Mouse (Mus musculus) forebrain, embryonic 16.5 days (tissue): ENCODE results near the gene Tceal7. TPM values are rescaled to one million over a fixed set of nuclear protein-coding genes. Genes with fewer than 3 reads are reported as not detected.
A peak's percentile ranks its signal among the peaks of the same experiment; 100 is the strongest.

Experiments used
- ATAC-seq: fragments of 200-750 bp; cut with Nextera tagmentation; 2 replicates; pipeline ENCODE4 v1.8.0; 2017; ENCODE audit warnings: mild to moderate bottlenecking, moderate library complexity
- H3K27ac ChIP-seq: fragments of 300-500 bp; sonication (generic); 2 replicates; pipeline ENCODE4 v1.5.1; 2014; ENCODE audit warnings: low read length, control low read depth
- H3K27me3 ChIP-seq: fragments of 300-500 bp; sonication (generic); replicated peaks from 2 replicates; pipeline ENCODE4 v1.6.1; 2014; ENCODE audit warnings: low read length; ENCODE audit not compliant: control insufficient read depth, insufficient read depth
- H3K36me3 ChIP-seq: fragments of 300-500 bp; sonication (generic); 2 replicates; pipeline ENCODE4 v1.6.1; 2014; ENCODE audit not compliant: control insufficient read depth, insufficient read depth
- H3K4me1 ChIP-seq: fragments of 300-500 bp; sonication (generic); replicated peaks from 2 replicates; pipeline ENCODE4 v1.6.1; 2014; ENCODE audit warnings: low read length; ENCODE audit not compliant: control insufficient read depth, insufficient read depth
- H3K4me2 ChIP-seq: fragments of 300-500 bp; sonication (generic); 2 replicates; pipeline ENCODE4 v1.6.1; 2014; ENCODE audit warnings: mild to moderate bottlenecking, low read length, control low read depth
- H3K4me3 ChIP-seq: fragments of 300-500 bp; sonication (generic); replicated peaks from 2 replicates; pipeline ENCODE4 v1.5.1; 2014; ENCODE audit warnings: mild to moderate bottlenecking, low read length, control low read depth
- H3K9ac ChIP-seq: fragments of 300-500 bp; sonication (generic); replicated peaks from 2 replicates; pipeline ENCODE4 v1.6.1; 2014; ENCODE audit warnings: low read depth, low read length, control low read depth
- H3K9me3 ChIP-seq: fragments of 300-500 bp; sonication (generic); 2 replicates; pipeline ENCODE4 v1.6.1; 2016; ENCODE audit warnings: low read length; ENCODE audit not compliant: control insufficient read depth
- WGBS: fragments of 180-500 bp; shearing (Covaris S2); extraction: QIAGEN DNeasy Blood & Tissue Kit; methylation state at CpG from one replicate; pipeline ENCODE4 v1.1.7; 2014; 5-methylcytosine and 5-hydroxymethylcytosine counted together
- polyA plus RNA-seq: library from polyadenylated mRNA; unstranded; fragments of >200 nt; fragmentation: Nextera tagmentation; extraction: Ambion mirVana; gene quantifications from 2 replicates; pipeline ENCODE4 v1.2.1, GENCODE M21; 2015

The Tceal7 gene
- polyA plus RNA-seq, 1 experiment from 2014 or later: 2.1 TPM

GRCm38 (mm10) chrX:136196873-136197272 is 17.7 kb upstream of the Tceal7 start:
- H3K27ac ChIP-seq: no peak overlapping the region
- no peaks in the 10 kb centered on the region for H3K9me3 ChIP-seq
- WGBS: 74% methylated on average over 1 of the region's 1 CpGs
- H3K4me3 ChIP-seq: no peak overlapping the region
- H3K27me3 ChIP-seq: no peaks in the 10 kb centered on the region
- H3K36me3 ChIP-seq: no peaks in the 10 kb centered on the region
- no peaks in the 10 kb centered on the region for H3K4me1 ChIP-seq
- no peak overlapping the region for H3K9ac ChIP-seq
- no peak for ATAC-seq
- no peak overlapping the region for H3K4me2 ChIP-seq

- Histone ChIP-seq H3K4me1 (0 out of 2 replicates have a peak, but pooled peaks cover 2% of the 10 kb centered on the region), H3K9me3 (no peaks in the 10 kb centered on the region), H3K27ac (peak overlapping the region; percentile 16; the same call in 1 of the 2 replicates), H3K36me3 (no peaks in the 10 kb centered on the region), H3K9ac (peak overlapping the region; percentile 59), H3K4me3 (peak overlapping the region; percentile 56), H3K27me3 (no peaks in the 10 kb centered on the region), H3K4me2 (peak overlapping the region; percentile 53)
- 20% methylated on average over 7 of the region's 7 CpGs for WGBS
- no peak; the same call in 1 of the 2 replicates for ATAC-seq
These were observed 11.3 kb upstream of the Tceal7 start for GRCm38 (mm10) chrX:136203257-136203656.

- Histone ChIP-seq H3K4me1 (0 out of 2 replicates have a peak, but pooled peaks cover 2% of the 10 kb centered on the region), H3K9me3 (no peaks in the 10 kb centered on the region), H3K36me3 (no peaks in the 10 kb centered on the region), H3K27me3 (no peaks in the 10 kb centered on the region), H3K9ac (peak within 1 kb of the TSS; percentile 59), H3K27ac (peak within 1 kb of the TSS; percentile 16; the same call in 1 of the 2 replicates), H3K4me3 (peak within 1 kb of the TSS; percentile 56), H3K4me2 (peak within 1 kb of the TSS; percentile 53)
- peak; percentile 95 for ATAC-seq
- WGBS: 17% methylated on average over 9 of the region's 9 CpGs
These were observed 10.9 kb upstream of the Tceal7 start, which contains the start of gene Tceal5 for GRCm38 (mm10) chrX:136203664-136204066. Tceal5 (minus strand) TSS chrX:136203876.

- 85% methylated on average over 6 of the region's 6 CpGs for WGBS
- no peak overlapping the region for H3K4me2 ChIP-seq
- H3K27me3 ChIP-seq: no peaks in the 10 kb centered on the region
- H3K9ac ChIP-seq: no peak overlapping the region
- no peak for ATAC-seq
- H3K36me3 ChIP-seq: no peaks in the 10 kb centered on the region
- H3K4me3 ChIP-seq: no peak overlapping the region
- H3K4me1 ChIP-seq: 0 out of 2 replicates have a peak, but pooled peaks cover 2% of the 10 kb centered on the region
- no peak overlapping the region for H3K27ac ChIP-seq
- H3K9me3 ChIP-seq: no peaks in the 10 kb centered on the region
These were observed 10.2 kb upstream of the Tceal7 start for GRCm38 (mm10) chrX:136204406-136204805.

- H3K4me2 ChIP-seq: no peak overlapping the region
- 81% methylated on average over 2 of the region's 2 CpGs for WGBS
- no peak overlapping the region for H3K27ac ChIP-seq
- no peak overlapping the region for H3K4me3 ChIP-seq
- no peaks in the 10 kb centered on the region for H3K27me3 ChIP-seq
- no peaks in the 10 kb centered on the region for H3K36me3 ChIP-seq
- H3K9ac ChIP-seq: no peak overlapping the region
- no peaks in the 10 kb centered on the region for H3K9me3 ChIP-seq
- H3K4me1 ChIP-seq: no peaks in the 10 kb centered on the region
- no peak for ATAC-seq
These were observed 1.2 kb upstream of the Tceal7 start for GRCm38 (mm10) chrX:136213396-136213795.

- no peak overlapping the region for H3K9ac ChIP-seq
- ATAC-seq: no peak
- H3K36me3 ChIP-seq: no peaks in the 10 kb centered on the region
- H3K27ac ChIP-seq: no peak overlapping the region
- 11% methylated on average over 1 of the region's 1 CpGs for WGBS
- H3K9me3 ChIP-seq: no peaks in the 10 kb centered on the region
- no peaks in the 10 kb centered on the region for H3K4me1 ChIP-seq
- no peak overlapping the region for H3K4me3 ChIP-seq
- H3K4me2 ChIP-seq: no peak overlapping the region
- H3K27me3 ChIP-seq: no peaks in the 10 kb centered on the region
These were observed 1.7 kb downstream of the Tceal7 start for GRCm38 (mm10) chrX:136216303-136216702.

- no peaks in the 10 kb centered on the region for H3K36me3 ChIP-seq
- no peaks in the 10 kb centered on the region for H3K4me1 ChIP-seq
- H3K27me3 ChIP-seq: no peaks in the 10 kb centered on the region; the same call in 1 of the 2 replicates
- no peak overlapping the region for H3K9ac ChIP-seq
- no peak overlapping the region for H3K4me2 ChIP-seq
- no peak for ATAC-seq
- H3K27ac ChIP-seq: no peak overlapping the region
- no peak overlapping the region for H3K4me3 ChIP-seq
- H3K9me3 ChIP-seq: no peaks in the 10 kb centered on the region
- WGBS: 72% methylated on average over 5 of the region's 6 CpGs
These were observed 9.1 kb downstream of the Tceal7 start for GRCm38 (mm10) chrX:136223714-136224113.

GRCm38 (mm10) chrX:136227768-136228167 is 13.2 kb downstream of the Tceal7 start:
- no peak overlapping the region for H3K9ac ChIP-seq
- ATAC-seq: no peak
- WGBS: 52% methylated on average over 5 of the region's 5 CpGs
- H3K27ac ChIP-seq: no peak overlapping the region
- H3K4me1 ChIP-seq: no peaks in the 10 kb centered on the region
- no peak overlapping the region for H3K4me2 ChIP-seq
- no peaks in the 10 kb centered on the region for H3K36me3 ChIP-seq
- no peak overlapping the region for H3K4me3 ChIP-seq
- H3K27me3 ChIP-seq: no peaks in the 10 kb centered on the region; the same call in 1 of the 2 replicates
- H3K9me3 ChIP-seq: no peaks in the 10 kb centered on the region

GRCm38 (mm10) chrX:136238118-136238517 is 23.5 kb downstream of the Tceal7 start:
- ATAC-seq: no peak
- H3K4me3 ChIP-seq: no peak overlapping the region
- H3K9me3 ChIP-seq: no peaks in the 10 kb centered on the region
- no peaks in the 10 kb centered on the region for H3K36me3 ChIP-seq
- no peak overlapping the region for H3K4me2 ChIP-seq
- H3K27ac ChIP-seq: no peak overlapping the region
- H3K9ac ChIP-seq: no peak overlapping the region
- no peaks in the 10 kb centered on the region for H3K4me1 ChIP-seq
- WGBS: 47% methylated on average over 3 of the region's 3 CpGs
- H3K27me3 ChIP-seq: no peaks in the 10 kb centered on the region

- WGBS: 83% methylated on average over 2 of the region's 2 CpGs
- Histone ChIP-seq H3K9me3 (no peaks in the 10 kb centered on the region), H3K4me2 (no peak overlapping the region), H3K4me1 (no peaks in the 10 kb centered on the region; the same call in 1 of the 2 replicates), H3K36me3 (no peaks in the 10 kb centered on the region), H3K9ac (no peak overlapping the region), H3K27me3 (no peaks in the 10 kb centered on the region), H3K27ac (no peak overlapping the region), H3K4me3 (no peak overlapping the region)
- no peak for ATAC-seq
These were observed 28.6 kb downstream of the Tceal7 start for GRCm38 (mm10) chrX:136243181-136243580.
